Mouse (Mus musculus): Measurements from ENCODE around the gene Atp6v0e. TPM values are rescaled to one million over a fixed set of nuclear protein-coding genes. Genes with fewer than 3 reads are reported as not detected.

Atp6v0e gene
- polyA plus RNA-seq, 1 experiment from 2014 or later: 211 TPM

GRCm38 (mm10) chr17:26693424-26693823 lies 30.4 kb downstream of the Atp6v0e start:
- Histone ChIP-seq H3K4me3 (replicated peaks) (no peak overlapping the region), H3K4me2 (no peak overlapping the region), H3K4me1 (peaks cover 9% of the 10 kb centered on the region), H3K27me3 (no peaks in the 10 kb centered on the region), H3K36me3 (peaks cover 32% of the 10 kb centered on the region), H3K9ac (no peak overlapping the region), H3K9me3 (replicated peaks) (no peaks in the 10 kb centered on the region), H3K27ac (no peak overlapping the region)
- no peak for ATAC-seq (replicated peaks; ENCODE audit: low FRiP score)
- 51% methylated on average over 7 of the region's 7 CpGs for WGBS

GRCm38 (mm10) chr17:26694171-26694570 lies 31.1 kb downstream of the Atp6v0e start:
- peaks cover 9% of the 10 kb centered on the region for H3K4me1 ChIP-seq
- WGBS: 48% methylated on average over 7 of the region's 7 CpGs
- H3K27me3 ChIP-seq: no peaks in the 10 kb centered on the region
- H3K4me2 ChIP-seq: no peak overlapping the region
- no peaks in the 10 kb centered on the region for H3K9me3 ChIP-seq (replicated peaks)
- no peak overlapping the region for H3K9ac ChIP-seq
- no peak overlapping the region for H3K27ac ChIP-seq
- peaks cover 39% of the 10 kb centered on the region for H3K36me3 ChIP-seq
- ATAC-seq (replicated peaks; ENCODE audit: low FRiP score): no peak
- H3K4me3 ChIP-seq (replicated peaks): no peak overlapping the region

GRCm38 (mm10) chr17:26695193-26695592 lies 32.2 kb downstream of the Atp6v0e start:
- Histone ChIP-seq H3K36me3 (peaks cover 50% of the 10 kb centered on the region), H3K4me3 (replicated peaks) (no peak overlapping the region), H3K27me3 (no peaks in the 10 kb centered on the region), H3K27ac (no peak overlapping the region), H3K4me1 (peaks cover 9% of the 10 kb centered on the region), H3K9ac (no peak overlapping the region), H3K9me3 (replicated peaks) (no peaks in the 10 kb centered on the region), H3K4me2 (no peak overlapping the region)
- WGBS: 94% methylated on average over 3 of the region's 3 CpGs
- no peak for ATAC-seq (replicated peaks; ENCODE audit: low FRiP score)

DNA sequence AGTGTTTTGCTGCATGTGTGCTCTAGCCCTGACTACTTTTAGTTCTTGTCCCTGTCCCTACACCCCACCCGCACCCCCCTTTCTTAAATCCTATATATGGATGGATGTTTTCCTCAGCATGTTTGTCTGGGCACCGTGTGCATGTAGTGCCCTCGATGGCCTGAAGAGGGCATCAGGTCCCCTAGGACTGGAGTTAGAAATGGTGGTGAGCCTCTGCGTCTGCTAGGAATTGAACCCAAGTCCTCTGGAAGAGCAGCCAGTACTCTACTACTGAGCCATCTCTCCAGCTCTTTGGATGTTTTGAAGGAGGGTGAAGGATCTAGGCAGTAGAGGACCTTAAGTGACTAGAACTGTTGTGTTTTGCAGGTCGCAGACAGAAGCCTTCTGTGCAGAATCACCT lies 35.8 kb downstream of the Atp6v0e start:
- H3K4me1 ChIP-seq: peaks cover 2% of the 10 kb centered on the region
- H3K36me3 ChIP-seq: peaks cover 69% of the 10 kb centered on the region
- no peak for ATAC-seq (replicated peaks; ENCODE audit: low FRiP score)
- H3K4me3 ChIP-seq (replicated peaks): no peak overlapping the region
- no peak overlapping the region for H3K27ac ChIP-seq
- H3K4me2 ChIP-seq: no peak overlapping the region
- WGBS: 86% methylated on average over 5 of the region's 5 CpGs
- no peaks in the 10 kb centered on the region for H3K27me3 ChIP-seq
- no peaks in the 10 kb centered on the region for H3K9me3 ChIP-seq (replicated peaks)
- no peak overlapping the region for H3K9ac ChIP-seq

DNA sequence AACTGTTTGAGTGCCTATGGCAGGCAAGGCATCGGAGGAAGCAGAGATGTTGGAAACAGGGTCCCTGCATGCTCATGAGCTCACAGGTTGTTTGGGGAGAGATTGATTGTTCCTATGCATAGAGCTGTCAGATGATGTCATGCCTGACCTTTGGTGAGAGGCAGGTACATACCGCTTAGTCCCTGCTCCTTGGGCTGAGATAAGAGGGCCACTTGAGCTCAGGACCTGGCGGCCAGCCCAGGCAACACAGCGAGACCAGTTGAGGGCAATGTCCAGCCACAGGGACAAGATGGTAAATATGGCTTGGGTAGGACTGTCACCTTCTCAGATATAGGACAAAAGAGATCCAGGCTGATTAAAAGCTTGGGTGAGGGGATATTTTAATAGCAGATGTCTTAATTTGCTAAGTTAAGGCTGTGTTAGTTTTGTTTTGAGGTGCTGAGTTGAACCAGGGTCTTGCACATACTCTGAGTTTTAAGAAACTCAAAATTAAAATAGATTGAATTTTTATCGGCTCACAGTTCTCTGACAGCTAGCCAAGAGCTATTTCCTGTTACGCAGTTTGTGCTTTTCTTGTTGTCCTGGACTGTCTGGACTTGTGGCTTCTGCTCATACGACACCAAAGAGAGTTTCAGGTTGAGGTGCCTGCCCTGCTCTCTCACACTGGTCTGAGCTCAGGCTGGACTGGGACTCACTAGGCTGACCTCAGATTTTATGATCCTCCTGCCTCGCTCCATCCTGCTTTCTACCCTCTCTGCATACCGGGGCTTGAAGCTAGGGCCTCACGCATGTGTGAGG lies 37.0 kb downstream of the Atp6v0e start:
- Histone ChIP-seq H3K9me3 (replicated peaks) (no peaks in the 10 kb centered on the region), H3K9ac (no peak overlapping the region), H3K36me3 (peaks cover 72% of the 10 kb centered on the region), H3K27ac (no peak overlapping the region), H3K4me3 (replicated peaks) (no peak overlapping the region), H3K4me2 (no peak overlapping the region), H3K4me1 (no peaks in the 10 kb centered on the region), H3K27me3 (no peaks in the 10 kb centered on the region)
- no peak for ATAC-seq (replicated peaks; ENCODE audit: low FRiP score)
- 86% methylated on average over 10 of the region's 10 CpGs for WGBS

GRCm38 (mm10) chr17:26701565-26701964 lies 38.5 kb downstream of the Atp6v0e start:
- WGBS: 87% methylated on average over 13 of the region's 13 CpGs

GRCm38 (mm10) chr17:26702621-26703020 lies 39.6 kb downstream of the Atp6v0e start:
- 82% methylated on average over 4 of the region's 4 CpGs for WGBS

More at GRCm38 (mm10) chr17:26701565-26701964, 38.5 kb downstream of the Atp6v0e start:
- no peaks in the 10 kb centered on the region for H3K27me3 ChIP-seq
- no peak overlapping the region for H3K9ac ChIP-seq
- no peak for ATAC-seq (replicated peaks; ENCODE audit: low FRiP score)
- peaks cover 57% of the 10 kb centered on the region for H3K36me3 ChIP-seq
- H3K4me1 ChIP-seq: no peaks in the 10 kb centered on the region
- no peak overlapping the region for H3K4me2 ChIP-seq
- H3K27ac ChIP-seq: no peak overlapping the region
- no peak overlapping the region for H3K4me3 ChIP-seq (replicated peaks)
- no peaks in the 10 kb centered on the region for H3K9me3 ChIP-seq (replicated peaks)

DNA sequence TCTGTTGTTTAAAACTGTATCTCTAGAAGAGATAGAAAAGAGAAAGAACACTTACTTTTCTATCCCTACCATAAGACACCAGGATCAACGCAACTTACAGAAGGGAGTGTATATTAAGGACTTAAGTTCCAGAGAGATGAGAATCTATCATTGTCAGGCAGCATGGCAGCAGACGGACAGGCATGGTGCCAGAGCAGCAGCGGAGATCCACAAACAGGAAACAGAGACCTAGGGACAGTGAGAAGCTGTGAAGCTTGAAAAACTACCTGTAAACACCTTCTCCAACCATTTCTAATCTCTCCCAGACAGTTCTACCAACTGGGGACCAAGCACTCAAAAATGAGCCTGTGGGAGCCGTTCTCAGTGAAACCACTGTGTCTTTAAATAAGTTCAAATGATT lies 40.6 kb downstream of the Atp6v0e start:
- WGBS: 88% methylated on average over 4 of the region's 4 CpGs
- ATAC-seq (replicated peaks; ENCODE audit: low FRiP score): no peak

More at GRCm38 (mm10) chr17:26702621-26703020, 39.6 kb downstream of the Atp6v0e start:
- no peak overlapping the region for H3K9ac ChIP-seq
- no peaks in the 10 kb centered on the region for H3K4me1 ChIP-seq
- H3K4me2 ChIP-seq: no peak overlapping the region
- no peaks in the 10 kb centered on the region for H3K9me3 ChIP-seq (replicated peaks)
- ATAC-seq (replicated peaks; ENCODE audit: low FRiP score): no peak
- no peak overlapping the region for H3K4me3 ChIP-seq (replicated peaks)
- H3K27me3 ChIP-seq: no peaks in the 10 kb centered on the region
- H3K27ac ChIP-seq: no peak overlapping the region
- peaks cover 48% of the 10 kb centered on the region for H3K36me3 ChIP-seq

GRCm38 (mm10) chr17:26705463-26706359 lies 42.7 kb downstream of the Atp6v0e start:
- H3K9ac ChIP-seq: no peak overlapping the region
- ATAC-seq (replicated peaks; ENCODE audit: low FRiP score): no peak
- H3K27ac ChIP-seq: no peak overlapping the region
- H3K27me3 ChIP-seq: no peaks in the 10 kb centered on the region
- H3K9me3 ChIP-seq (replicated peaks): no peaks in the 10 kb centered on the region
- H3K4me1 ChIP-seq: no peaks in the 10 kb centered on the region
- 64% methylated on average over 11 of the region's 11 CpGs for WGBS
- H3K4me2 ChIP-seq: no peak overlapping the region
- no peak overlapping the region for H3K4me3 ChIP-seq (replicated peaks)
- H3K36me3 ChIP-seq: peaks cover 19% of the 10 kb centered on the region

More for the DNA sequence above, 40.6 kb downstream of the Atp6v0e start:
- H3K27ac ChIP-seq: no peak overlapping the region
- no peaks in the 10 kb centered on the region for H3K27me3 ChIP-seq
- H3K36me3 ChIP-seq: peaks cover 37% of the 10 kb centered on the region
- H3K4me3 ChIP-seq (replicated peaks): no peak overlapping the region
- H3K4me2 ChIP-seq: no peak overlapping the region
- no peaks in the 10 kb centered on the region for H3K4me1 ChIP-seq
- no peaks in the 10 kb centered on the region for H3K9me3 ChIP-seq (replicated peaks)
- H3K9ac ChIP-seq: no peak overlapping the region

- Histone ChIP-seq H3K36me3 (peaks cover 7% of the 10 kb centered on the region; the same call in 1 of the 2 replicates), H3K4me2 (no peak overlapping the region), H3K27ac (no peak overlapping the region), H3K9ac (no peak overlapping the region), H3K9me3 (replicated peaks) (no peaks in the 10 kb centered on the region), H3K4me1 (no peaks in the 10 kb centered on the region), H3K4me3 (replicated peaks) (no peak overlapping the region), H3K27me3 (0 out of 2 replicates have a peak, but pooled peaks cover 3% of the 10 kb centered on the region)
- WGBS: 58% methylated on average over 7 of the region's 7 CpGs
- ATAC-seq (replicated peaks; ENCODE audit: low FRiP score): no peak
These were observed 44.0 kb downstream of the Atp6v0e start for GRCm38 (mm10) chr17:26707066-26707465.

GRCm38 (mm10) chr17:26708499-26708898 lies 45.5 kb downstream of the Atp6v0e start:
- Histone ChIP-seq H3K4me2 (no peak overlapping the region), H3K9me3 (replicated peaks) (no peaks in the 10 kb centered on the region), H3K4me3 (replicated peaks) (no peak overlapping the region), H3K27me3 (0 out of 2 replicates have a peak, but pooled peaks cover 3% of the 10 kb centered on the region), H3K27ac (no peak overlapping the region), H3K4me1 (no peaks in the 10 kb centered on the region), H3K36me3 (peaks cover 3% of the 10 kb centered on the region; the same call in 1 of the 2 replicates), H3K9ac (no peak overlapping the region)
- no peak for ATAC-seq (replicated peaks; ENCODE audit: low FRiP score)

All from kidney, embryonic 15.5 days (tissue).